Mouse (Mus musculus): ENCODE results near the gene Gramd4. TPM values are rescaled to one million over a fixed set of nuclear protein-coding genes. Genes with fewer than 3 reads are reported as not detected.
"Not testable (repeated sequence)": the region's sequence is repeated elsewhere in the genome, so short reads cannot be mapped to it uniquely, and the experiment has no call there.

Gene Gramd4
- polyA plus RNA-seq, 1 experiment from 2014 or later, result 8.7 TPM

DNA sequence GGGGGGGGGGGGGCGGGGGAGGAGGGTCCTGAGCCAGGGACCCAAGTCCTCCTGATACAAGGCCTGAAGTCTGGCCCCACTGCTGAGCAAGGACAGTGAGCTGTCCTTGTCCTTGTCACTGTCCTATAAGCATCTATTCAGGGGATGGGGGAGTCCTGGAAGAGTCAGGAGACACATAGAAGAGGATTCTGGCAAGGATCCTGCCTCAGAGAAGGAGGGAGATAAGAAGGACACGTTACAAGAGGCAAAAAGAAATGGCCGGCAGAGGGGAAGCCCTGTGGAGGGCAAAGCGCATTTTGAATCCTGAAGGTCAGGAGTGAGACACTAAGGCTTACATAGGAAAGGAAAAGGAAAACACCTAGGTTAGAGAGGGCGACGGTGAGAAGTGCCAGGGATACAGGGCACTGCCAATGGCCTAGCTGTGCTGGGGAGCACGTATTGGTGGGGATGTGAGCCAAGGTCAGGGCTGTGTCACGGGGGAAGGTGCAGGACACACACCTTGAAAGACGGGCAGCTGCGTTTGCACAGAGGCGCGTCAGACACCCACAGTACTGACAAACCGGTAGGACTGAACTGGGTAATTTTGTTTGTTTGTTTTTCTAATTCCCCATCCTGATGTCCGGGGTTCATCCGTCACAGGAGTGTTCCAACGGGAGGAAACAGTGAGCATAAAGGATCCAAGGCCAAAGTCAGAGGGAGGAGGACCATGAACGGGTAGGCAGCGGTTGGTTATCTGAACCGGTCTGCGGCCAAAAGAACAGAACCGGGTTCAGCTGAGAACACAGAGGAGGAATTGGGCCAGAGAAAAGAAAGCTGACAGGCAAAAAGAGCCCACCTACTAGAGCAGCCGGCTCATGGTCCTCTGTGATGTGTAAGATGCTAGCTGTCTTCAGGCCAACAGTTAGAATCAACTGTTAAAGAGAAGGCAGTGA is 119.5 kb downstream of the Gramd4 start:
- no peak for ATAC-seq (ENCODE audit: low FRiP score)
- Histone ChIP-seq H3K4me1 (replicated peaks; ENCODE audit: control insufficient read depth, insufficient read depth, low read length) (no peaks in the 10 kb centered on the region), H3K9ac (ENCODE audit: low read depth, low read length) (no peak overlapping the region), H3K27me3 (ENCODE audit: control insufficient read depth, insufficient read depth, low read length) (no peaks in the 10 kb centered on the region), H3K9me3 (ENCODE audit: control insufficient read depth, low read length) (no peaks in the 10 kb centered on the region), H3K4me2 (replicated peaks; ENCODE audit: low read depth, low read length) (no peak overlapping the region), H3K27ac (ENCODE audit: low read depth, low read length) (no peak overlapping the region), H3K36me3 (ENCODE audit: control insufficient read depth, insufficient read depth, low read length) (no peaks in the 10 kb centered on the region), H3K4me3 (ENCODE audit: low read depth, low read length) (no peak overlapping the region)
- WGBS, result 78% methylated on average over 22 of the region's 22 CpGs
- DNase-seq (ENCODE audit: low spot score), result no peak

DNA sequence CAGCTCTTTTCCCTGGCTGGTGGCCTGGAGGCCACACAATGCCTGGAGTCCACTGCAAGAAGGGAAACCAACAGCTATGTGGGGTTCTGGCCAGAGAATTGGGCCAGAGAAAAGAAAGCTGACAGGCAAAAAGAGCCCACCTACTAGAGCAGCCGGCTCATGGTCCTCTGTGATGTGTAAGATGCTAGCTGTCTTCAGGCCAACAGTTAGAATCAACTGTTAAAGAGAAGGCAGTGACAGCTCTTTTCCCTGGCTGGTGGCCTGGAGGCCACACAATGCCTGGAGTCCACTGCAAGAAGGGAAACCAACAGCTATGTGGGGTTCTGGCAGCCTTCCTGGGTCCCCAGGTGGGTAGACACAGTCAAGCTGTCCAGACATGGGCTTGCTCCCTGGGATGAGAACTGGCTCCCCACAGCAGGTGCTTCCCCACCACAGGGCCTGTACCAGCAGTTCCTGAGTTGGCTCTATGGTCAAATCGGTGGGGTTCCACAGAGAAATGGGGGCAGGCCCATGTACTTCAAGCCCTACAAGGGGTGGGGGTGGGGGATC is 120.3 kb downstream of the Gramd4 start:
- not testable (repeated sequence) for H3K36me3 ChIP-seq (ENCODE audit: control insufficient read depth, insufficient read depth, low read length); H3K9ac ChIP-seq (ENCODE audit: low read depth, low read length); ATAC-seq (ENCODE audit: low FRiP score); H3K27ac ChIP-seq (ENCODE audit: low read depth, low read length); H3K4me1 ChIP-seq (replicated peaks; ENCODE audit: control insufficient read depth, insufficient read depth, low read length); H3K4me2 ChIP-seq (replicated peaks; ENCODE audit: low read depth, low read length); H3K27me3 ChIP-seq (ENCODE audit: control insufficient read depth, insufficient read depth, low read length); H3K4me3 ChIP-seq (ENCODE audit: low read depth, low read length); DNase-seq (ENCODE audit: low spot score); H3K9me3 ChIP-seq (ENCODE audit: control insufficient read depth, low read length)
- 76% methylated on average over 2 of the region's 2 CpGs for WGBS

DNA sequence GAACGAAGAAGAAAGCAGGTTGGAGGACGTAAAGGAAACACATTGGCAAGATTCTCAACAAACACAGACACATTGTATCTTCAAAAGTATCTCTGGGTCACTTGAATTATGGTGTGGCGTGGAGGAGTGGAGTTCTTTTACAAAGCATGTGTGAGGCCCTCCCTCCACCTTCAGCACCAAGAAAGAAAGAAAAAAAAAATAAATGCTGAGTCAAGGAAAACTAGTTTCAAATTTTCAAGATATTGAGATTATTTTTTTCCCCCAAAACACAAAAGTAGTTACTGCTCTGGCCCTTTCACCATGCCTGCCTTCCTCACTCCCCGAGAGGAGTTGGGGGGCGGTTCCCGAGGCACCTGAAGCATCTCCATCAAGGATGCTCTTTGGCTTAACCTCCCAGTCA is 121.1 kb downstream of the Gramd4 start:
- H3K4me3 ChIP-seq (ENCODE audit: low read depth, low read length), result no peak overlapping the region
- H3K4me1 ChIP-seq (replicated peaks; ENCODE audit: control insufficient read depth, insufficient read depth, low read length), result no peaks in the 10 kb centered on the region
- no peaks in the 10 kb centered on the region for H3K36me3 ChIP-seq (ENCODE audit: control insufficient read depth, insufficient read depth, low read length)
- no peak overlapping the region for H3K9ac ChIP-seq (ENCODE audit: low read depth, low read length)
- H3K27me3 ChIP-seq (ENCODE audit: control insufficient read depth, insufficient read depth, low read length), result no peaks in the 10 kb centered on the region
- ATAC-seq (ENCODE audit: low FRiP score), result no peak
- H3K4me2 ChIP-seq (replicated peaks; ENCODE audit: low read depth, low read length), result no peak overlapping the region
- no peak for DNase-seq (ENCODE audit: low spot score)
- WGBS, result 86% methylated on average over 6 of the region's 6 CpGs
- no peaks in the 10 kb centered on the region for H3K9me3 ChIP-seq (ENCODE audit: control insufficient read depth, low read length)
- no peak overlapping the region for H3K27ac ChIP-seq (ENCODE audit: low read depth, low read length)

DNA sequence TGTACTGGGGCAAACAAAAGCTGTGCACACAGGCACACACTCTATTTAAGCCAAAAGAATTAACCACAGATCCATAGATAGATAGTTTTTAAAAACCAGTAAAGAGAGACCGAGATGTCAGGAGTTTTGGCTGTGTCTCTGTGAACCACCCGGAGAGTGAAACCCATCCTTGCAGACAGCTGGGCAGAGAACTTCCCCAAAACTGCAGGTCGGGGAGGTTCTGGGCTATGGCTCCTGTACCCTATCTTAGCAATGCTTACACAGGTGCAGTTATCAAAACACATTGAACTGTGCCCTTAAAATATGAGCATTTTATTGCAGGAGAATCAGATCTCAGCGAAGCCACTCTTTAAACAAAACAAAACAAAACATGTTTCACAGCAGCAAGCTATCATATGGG is 122.9 kb downstream of the Gramd4 start:
- no peak overlapping the region for H3K9ac ChIP-seq (ENCODE audit: low read depth, low read length)
- no peak overlapping the region for H3K4me3 ChIP-seq (ENCODE audit: low read depth, low read length)
- no peak overlapping the region for H3K4me2 ChIP-seq (replicated peaks; ENCODE audit: low read depth, low read length)
- ATAC-seq (ENCODE audit: low FRiP score), result no peak
- no peak for DNase-seq (ENCODE audit: low spot score)
- 0 out of 2 replicates have a peak, but pooled peaks cover 2% of the 10 kb centered on the region for H3K4me1 ChIP-seq (replicated peaks; ENCODE audit: control insufficient read depth, insufficient read depth, low read length)
- no peaks in the 10 kb centered on the region for H3K36me3 ChIP-seq (ENCODE audit: control insufficient read depth, insufficient read depth, low read length)
- H3K9me3 ChIP-seq (ENCODE audit: control insufficient read depth, low read length), result no peaks in the 10 kb centered on the region
- 87% methylated on average over 4 of the region's 4 CpGs for WGBS
- no peak overlapping the region for H3K27ac ChIP-seq (ENCODE audit: low read depth, low read length)
- H3K27me3 ChIP-seq (ENCODE audit: control insufficient read depth, insufficient read depth, low read length), result no peaks in the 10 kb centered on the region

DNA sequence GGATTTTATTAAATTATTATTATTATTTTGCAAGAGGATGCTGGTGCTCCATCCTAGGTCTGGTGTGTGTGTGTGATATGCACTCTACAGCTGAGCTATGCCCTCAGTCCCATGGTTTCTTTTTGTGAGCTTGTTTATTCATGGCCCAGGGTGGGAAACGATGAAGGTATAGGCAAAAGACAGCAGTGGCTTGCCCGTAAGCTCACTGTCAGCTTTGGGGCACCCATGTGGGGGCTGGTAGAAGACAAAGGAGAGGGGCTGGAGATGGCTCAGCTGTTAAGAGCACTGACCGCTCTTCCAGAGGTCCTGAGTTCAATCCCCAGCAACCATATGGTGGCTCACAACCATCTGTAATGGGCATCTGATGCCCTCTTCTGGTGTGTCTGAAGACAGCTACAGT is 123.8 kb downstream of the Gramd4 start:
- H3K27ac ChIP-seq (ENCODE audit: low read depth, low read length); H3K27me3 ChIP-seq (ENCODE audit: control insufficient read depth, insufficient read depth, low read length); ATAC-seq (ENCODE audit: low FRiP score); DNase-seq (ENCODE audit: low spot score); H3K9me3 ChIP-seq (ENCODE audit: control insufficient read depth, low read length); H3K36me3 ChIP-seq (ENCODE audit: control insufficient read depth, insufficient read depth, low read length); H3K9ac ChIP-seq (ENCODE audit: low read depth, low read length); H3K4me1 ChIP-seq (replicated peaks; ENCODE audit: control insufficient read depth, insufficient read depth, low read length); H3K4me2 ChIP-seq (replicated peaks; ENCODE audit: low read depth, low read length); H3K4me3 ChIP-seq (ENCODE audit: low read depth, low read length): not testable (repeated sequence)
- WGBS, result 88% methylated on average over 3 of the region's 3 CpGs

DNA sequence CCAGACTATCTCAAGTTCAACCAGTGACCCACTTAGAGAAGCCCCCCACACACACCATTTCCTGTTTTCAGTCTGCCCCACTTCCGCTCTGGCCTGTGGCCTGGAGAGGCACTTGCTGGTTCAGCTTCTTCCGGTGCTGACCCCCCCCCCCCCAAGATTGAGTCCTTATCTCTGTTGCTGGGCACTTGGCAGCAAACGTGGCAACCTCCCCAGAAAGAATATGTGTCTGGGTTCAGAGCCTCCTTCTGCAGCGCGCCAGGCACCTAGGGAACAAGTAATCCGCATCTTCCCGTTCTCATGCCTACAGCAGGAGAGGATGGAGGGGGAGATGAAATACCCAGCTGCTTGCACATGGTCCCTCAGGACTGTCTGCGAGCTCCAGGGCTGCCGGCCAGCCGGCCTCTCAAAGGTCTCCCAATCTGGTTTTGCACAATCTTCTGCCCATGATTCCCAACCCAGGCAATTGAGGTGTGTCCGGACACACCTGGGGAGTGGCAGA is 124.5 kb downstream of the Gramd4 start:
- ATAC-seq (ENCODE audit: low FRiP score), result no peak

DNA sequence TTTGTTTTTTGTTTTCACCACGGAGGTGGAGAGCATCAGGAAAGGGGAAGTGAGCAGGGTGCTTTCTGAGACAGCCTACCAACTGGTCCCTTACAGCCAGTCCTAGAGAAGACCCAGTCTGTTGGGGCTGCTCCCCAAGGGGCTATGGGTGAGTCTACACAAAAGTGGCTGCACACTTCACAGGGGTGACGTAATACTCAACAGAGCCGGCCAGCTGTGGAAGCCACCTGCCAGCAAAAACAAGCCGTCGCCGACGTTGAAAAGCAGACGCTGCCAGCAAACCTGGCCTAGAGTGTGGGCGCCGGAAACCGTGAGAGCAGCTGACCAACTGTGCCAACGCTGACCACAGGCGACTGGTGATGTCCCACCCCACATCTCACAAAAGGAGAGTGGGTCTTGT is 125.2 kb downstream of the Gramd4 start:
- H3K4me3 ChIP-seq (ENCODE audit: low read depth, low read length), result no peak overlapping the region
- 56% methylated on average over 13 of the region's 13 CpGs for WGBS
- H3K4me2 ChIP-seq (replicated peaks; ENCODE audit: low read depth, low read length), result no peak overlapping the region
- H3K9ac ChIP-seq (ENCODE audit: low read depth, low read length), result no peak overlapping the region
- 0 out of 2 replicates have a peak, but pooled peaks cover 2% of the 10 kb centered on the region for H3K4me1 ChIP-seq (replicated peaks; ENCODE audit: control insufficient read depth, insufficient read depth, low read length)
- no peak for ATAC-seq (ENCODE audit: low FRiP score)
- no peaks in the 10 kb centered on the region for H3K36me3 ChIP-seq (ENCODE audit: control insufficient read depth, insufficient read depth, low read length)
- DNase-seq (ENCODE audit: low spot score), result no peak
- H3K27me3 ChIP-seq (ENCODE audit: control insufficient read depth, insufficient read depth, low read length), result no peaks in the 10 kb centered on the region
- no peaks in the 10 kb centered on the region for H3K9me3 ChIP-seq (ENCODE audit: control insufficient read depth, low read length)
- no peak overlapping the region for H3K27ac ChIP-seq (ENCODE audit: low read depth, low read length)

More for the DNA sequence above, 124.5 kb downstream of the Gramd4 start:
- Histone ChIP-seq H3K27me3 (ENCODE audit: control insufficient read depth, insufficient read depth, low read length) (no peaks in the 10 kb centered on the region), H3K9ac (ENCODE audit: low read depth, low read length) (no peak overlapping the region), H3K9me3 (ENCODE audit: control insufficient read depth, low read length) (no peaks in the 10 kb centered on the region), H3K4me1 (replicated peaks; ENCODE audit: control insufficient read depth, insufficient read depth, low read length) (0 out of 2 replicates have a peak, but pooled peaks cover 2% of the 10 kb centered on the region), H3K27ac (ENCODE audit: low read depth, low read length) (no peak overlapping the region), H3K4me3 (ENCODE audit: low read depth, low read length) (no peak overlapping the region), H3K36me3 (ENCODE audit: control insufficient read depth, insufficient read depth, low read length) (no peaks in the 10 kb centered on the region), H3K4me2 (replicated peaks; ENCODE audit: low read depth, low read length) (no peak overlapping the region)
- DNase-seq (ENCODE audit: low spot score), result no peak
- 60% methylated on average over 11 of the region's 11 CpGs for WGBS

DNA sequence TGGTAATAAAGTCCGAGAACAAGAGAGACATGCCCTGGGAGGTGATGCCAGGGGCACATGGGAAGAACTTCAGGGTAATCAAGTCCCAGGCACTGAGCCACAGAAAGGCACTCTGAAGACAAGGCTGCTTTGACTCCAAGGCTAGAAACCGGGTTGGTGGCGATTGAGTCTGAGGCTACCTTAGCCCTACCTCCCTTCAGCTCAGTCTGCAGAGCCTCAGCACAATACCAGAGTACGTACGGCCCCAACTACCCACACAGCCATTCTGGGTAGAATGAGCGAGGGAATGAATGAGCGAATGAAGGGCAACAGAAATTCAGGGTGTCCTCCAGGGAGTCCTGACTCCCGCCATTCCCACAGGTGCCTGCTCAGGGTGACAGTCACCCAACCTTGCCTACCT is 126.0 kb downstream of the Gramd4 start:
- ATAC-seq (ENCODE audit: low FRiP score) (no peak), DNase-seq (ENCODE audit: low spot score) (no peak)
- H3K27ac ChIP-seq (ENCODE audit: low read depth, low read length), result no peak overlapping the region
- WGBS, result 93% methylated on average over 8 of the region's 8 CpGs
- no peaks in the 10 kb centered on the region for H3K9me3 ChIP-seq (ENCODE audit: control insufficient read depth, low read length)
- no peaks in the 10 kb centered on the region for H3K27me3 ChIP-seq (ENCODE audit: control insufficient read depth, insufficient read depth, low read length)
- 0 out of 2 replicates have a peak, but pooled peaks cover 2% of the 10 kb centered on the region for H3K4me1 ChIP-seq (replicated peaks; ENCODE audit: control insufficient read depth, insufficient read depth, low read length)
- H3K9ac ChIP-seq (ENCODE audit: low read depth, low read length), result no peak overlapping the region
- no peaks in the 10 kb centered on the region for H3K36me3 ChIP-seq (ENCODE audit: control insufficient read depth, insufficient read depth, low read length)
- H3K4me2 ChIP-seq (replicated peaks; ENCODE audit: low read depth, low read length), result no peak overlapping the region
- no peak overlapping the region for H3K4me3 ChIP-seq (ENCODE audit: low read depth, low read length)

Measured in hindbrain, embryonic 11.5 days (tissue).